Mouse (Mus musculus) CH12.LX (cell line): ENCODE data around the gene Defb13.

Experiments used
- MAX ChIP-seq: IDR thresholded peaks from 2 replicates; pipeline ENCODE4 v1.6.1; 2011; ENCODE audit warnings: low read length, improper control_type of control experiment
- POLR2A ChIP-seq: IDR thresholded peaks from 2 replicates; pipeline ENCODE4 v1.6.1; 2011; ENCODE audit warnings: low read depth, mild to moderate bottlenecking, improper control_type of control experiment, low read length
- SMC3 ChIP-seq: IDR thresholded peaks from 2 replicates; pipeline ENCODE4 v1.6.1; 2011; ENCODE audit warnings: low read depth, low read length, improper control_type of control experiment

DNA sequence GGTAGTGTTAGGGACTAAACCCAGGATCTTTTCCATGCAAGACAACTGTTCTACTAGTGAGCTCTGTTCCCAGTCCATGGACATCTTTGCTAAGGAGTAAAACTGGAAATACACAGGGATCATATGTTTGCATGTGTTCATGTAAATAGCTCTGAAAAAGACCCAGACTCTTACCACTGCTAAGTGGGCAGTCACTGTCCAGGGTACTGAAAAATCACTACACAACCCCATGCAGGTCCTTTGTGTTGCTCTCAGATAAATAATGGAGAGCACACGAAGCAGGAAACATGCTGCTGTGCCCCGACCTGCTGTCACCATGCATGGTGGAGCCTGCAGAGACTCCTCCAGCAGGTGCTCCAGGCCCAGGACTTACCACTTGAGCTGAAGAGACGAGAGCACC lies 48.6 kb downstream of the Defb13 start:
- TF ChIP-seq MAX: no peak
- no peak for TF ChIP-seq SMC3
- TF ChIP-seq POLR2A: no peak
